Mouse (Mus musculus): ENCODE data around the gene Hdac9. TPM values are rescaled to one million over a fixed set of nuclear protein-coding genes. Genes with fewer than 3 reads are reported as not detected.

Hdac9 gene
- total RNA-seq, 1 experiment from 2014 or later: 0.88 TPM

DNA sequence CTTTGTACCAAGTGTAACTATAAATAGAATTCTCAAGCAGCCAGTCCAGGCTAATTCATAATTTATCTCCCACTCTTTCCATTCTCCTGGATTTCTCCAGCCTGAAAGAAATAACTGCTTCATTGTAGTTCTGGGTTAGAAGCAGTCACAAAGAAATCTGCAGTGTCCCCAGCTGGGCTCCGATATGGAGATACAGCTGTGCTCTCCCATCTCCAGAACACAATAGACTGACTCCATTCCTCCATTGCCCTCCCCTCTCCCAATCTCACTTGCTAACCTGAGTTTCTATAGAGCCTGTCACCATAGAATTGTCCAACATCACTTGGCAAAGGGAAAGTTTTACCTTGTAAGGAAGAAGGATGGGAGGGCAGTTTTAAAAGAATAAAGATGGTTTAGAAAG lies 218.9 kb downstream of the Hdac9 start:
- DNase-seq: no peak

DNA sequence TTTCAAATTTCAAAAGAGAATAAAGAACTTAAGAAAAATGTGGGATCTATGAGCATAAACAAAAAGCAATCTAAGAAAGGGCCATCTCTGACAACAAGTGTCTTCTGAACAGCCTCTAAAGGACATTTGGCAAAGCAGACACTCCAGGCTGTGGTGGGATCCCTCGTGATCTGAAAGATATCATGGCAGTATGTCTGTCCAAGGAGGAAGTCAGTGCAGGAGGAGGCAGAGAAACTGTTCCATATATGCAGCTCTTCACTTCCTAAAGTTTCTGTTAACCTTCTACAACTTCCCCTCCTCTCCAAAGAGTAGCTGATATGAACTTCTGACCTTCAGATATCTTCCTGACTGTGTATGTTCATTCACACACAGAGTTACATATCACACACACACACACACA lies 220.2 kb downstream of the Hdac9 start:
- no peak for DNase-seq

- DNase-seq: no peak
These were observed 228.0 kb downstream of the Hdac9 start for GRCm38 (mm10) chr12:34688941-34689340.

- DNase-seq: no peak
These were observed 233.5 kb downstream of the Hdac9 start for GRCm38 (mm10) chr12:34683375-34683774.

- no peak for DNase-seq
These were observed 234.2 kb downstream of the Hdac9 start for GRCm38 (mm10) chr12:34682657-34683056.

- no peak for DNase-seq
These were observed 236.3 kb downstream of the Hdac9 start for GRCm38 (mm10) chr12:34680576-34680975.

DNA sequence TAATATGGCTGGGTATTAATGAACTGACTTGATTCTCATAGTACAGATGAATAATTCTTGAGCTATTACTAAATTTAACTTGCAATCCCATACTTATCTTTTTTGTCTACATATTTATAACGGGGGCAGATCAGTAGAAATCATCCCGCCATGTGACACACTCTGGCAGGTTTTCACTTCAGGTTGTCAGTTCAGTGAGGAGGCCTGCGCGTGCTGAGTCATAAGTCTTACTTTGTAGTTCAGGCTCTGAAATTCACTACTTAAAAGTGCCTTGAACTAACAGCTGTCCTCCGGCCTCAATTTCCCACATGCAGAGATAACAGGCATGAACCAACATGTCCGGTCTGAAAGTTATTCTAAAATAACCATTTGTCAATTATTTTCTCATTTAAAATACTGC lies 239.8 kb downstream of the Hdac9 start:
- DNase-seq: no peak

- DNase-seq: no peak
These were observed 242.7 kb downstream of the Hdac9 start for GRCm38 (mm10) chr12:34674235-34674634.

- no peak for DNase-seq
These were observed 243.4 kb downstream of the Hdac9 start for GRCm38 (mm10) chr12:34673539-34673938.

DNA sequence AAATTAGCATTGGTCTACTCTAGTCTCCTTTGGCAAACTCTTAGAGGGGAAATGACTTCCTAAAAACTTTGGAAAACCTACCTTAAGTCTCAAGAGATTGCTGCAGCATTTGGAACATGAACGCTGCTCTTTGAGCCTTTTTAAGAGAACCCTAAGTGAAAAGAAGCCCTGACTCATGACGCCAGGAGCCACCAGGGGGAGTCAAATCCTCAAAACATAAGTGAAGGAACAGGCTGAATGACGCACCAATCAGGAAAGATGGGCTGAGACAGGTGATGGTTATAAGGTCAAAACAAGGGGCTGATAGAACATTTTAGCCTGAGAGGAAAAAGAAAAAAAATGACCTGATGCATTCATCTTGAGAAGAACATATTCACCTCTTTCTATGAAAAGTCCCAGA lies 252.1 kb downstream of the Hdac9 start:
- DNase-seq: peak; percentile 70

GRCm38 (mm10) chr12:34661378-34661777 lies 255.5 kb downstream of the Hdac9 start:
- no peak for DNase-seq

GRCm38 (mm10) chr12:34660027-34660426 lies 256.9 kb downstream of the Hdac9 start:
- no peak for DNase-seq

DNA sequence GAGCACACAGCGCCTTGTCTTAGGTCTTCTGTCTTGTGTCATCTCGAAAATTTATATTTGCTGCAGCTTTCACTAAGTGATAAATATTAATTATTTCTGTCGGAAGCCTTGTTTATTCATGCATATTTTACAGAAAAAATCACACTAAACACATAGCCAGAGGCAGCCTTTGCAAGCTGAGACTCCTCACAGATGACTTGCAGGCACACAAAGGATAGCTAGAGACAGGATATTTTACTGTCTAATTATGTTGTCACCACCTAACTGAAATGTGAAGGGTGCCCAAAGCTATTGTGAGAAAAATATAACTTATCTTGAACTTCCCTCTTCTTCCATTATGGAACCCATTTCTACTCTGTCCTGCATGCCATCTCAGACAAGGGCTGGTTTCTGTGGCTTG lies 258.3 kb downstream of the Hdac9 start:
- DNase-seq: no peak

- DNase-seq: no peak
These were observed 258.8 kb downstream of the Hdac9 start for GRCm38 (mm10) chr12:34658119-34658518.

GRCm38 (mm10) chr12:34653615-34654014 lies 263.3 kb downstream of the Hdac9 start:
- DNase-seq: no peak

GRCm38 (mm10) chr12:34648753-34649152 lies 268.1 kb downstream of the Hdac9 start:
- DNase-seq: no peak

DNA sequence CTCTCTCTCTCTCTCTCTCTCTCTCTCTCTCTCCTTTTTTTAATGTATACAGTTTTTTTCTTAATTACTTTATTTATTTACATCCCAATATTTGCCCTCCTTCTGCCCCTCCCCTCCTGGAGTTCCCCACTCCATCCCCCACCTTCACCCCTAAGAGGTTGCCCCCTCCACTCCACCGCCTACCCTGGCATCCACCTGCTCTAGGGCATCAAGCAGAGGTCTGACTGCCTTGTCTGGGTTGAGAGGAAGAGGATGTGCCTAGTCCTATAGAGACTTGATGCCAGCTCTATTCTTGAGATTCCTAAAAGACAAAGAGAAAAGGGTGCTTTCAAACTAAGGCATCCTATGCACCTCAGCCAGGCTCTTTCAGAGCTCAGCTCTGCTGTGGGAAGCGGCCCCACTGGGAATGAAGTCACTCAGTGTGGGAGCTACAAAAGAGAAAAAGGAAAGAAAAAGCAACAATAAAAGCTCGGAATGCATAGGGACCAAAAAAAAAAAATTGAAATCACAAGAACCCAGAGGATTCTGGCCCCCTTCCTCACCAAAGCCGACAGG lies 275.1 kb downstream of the Hdac9 start:
- no peak for DNase-seq

DNA sequence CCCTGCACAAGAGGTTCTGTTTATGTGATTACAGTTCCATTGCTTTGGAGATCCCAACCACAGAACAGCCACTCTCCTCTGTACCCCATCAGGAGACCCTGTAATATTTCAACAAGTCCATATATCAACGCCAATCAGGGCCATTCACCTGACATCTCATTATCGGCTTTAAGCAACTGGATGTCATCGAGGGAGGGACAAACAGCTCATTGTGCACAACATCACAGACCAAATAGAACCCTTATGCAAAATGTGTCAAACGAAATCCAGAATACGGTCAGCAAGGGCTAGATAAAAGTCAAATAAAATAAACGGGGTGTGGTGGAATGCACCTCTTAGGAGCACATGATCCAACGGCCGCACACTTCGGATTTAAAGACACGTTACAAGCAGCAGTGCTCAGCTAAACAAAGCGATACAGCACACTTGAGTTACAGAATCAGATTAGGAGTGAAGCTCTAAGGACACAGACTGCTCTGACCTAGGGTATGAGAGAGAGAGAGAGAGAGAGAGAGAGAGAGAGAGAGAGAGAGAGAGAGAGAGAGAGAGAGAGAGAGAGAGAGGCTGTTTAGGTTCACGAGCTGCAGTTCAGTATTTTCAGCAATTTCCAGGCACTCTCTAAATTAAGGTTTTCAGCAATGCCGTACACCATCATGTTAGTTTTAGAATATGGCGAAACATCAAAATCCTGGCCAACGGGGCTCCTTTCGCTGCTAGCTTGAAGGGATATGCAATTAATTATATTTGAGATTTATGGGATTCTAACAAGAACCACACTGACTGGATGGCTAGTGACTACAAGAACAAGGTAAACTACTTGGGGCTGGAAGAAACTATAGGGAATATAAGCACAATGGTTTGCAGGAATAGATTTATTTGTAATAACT lies 279.4 kb downstream of the Hdac9 start:
- no peak for DNase-seq

DNA sequence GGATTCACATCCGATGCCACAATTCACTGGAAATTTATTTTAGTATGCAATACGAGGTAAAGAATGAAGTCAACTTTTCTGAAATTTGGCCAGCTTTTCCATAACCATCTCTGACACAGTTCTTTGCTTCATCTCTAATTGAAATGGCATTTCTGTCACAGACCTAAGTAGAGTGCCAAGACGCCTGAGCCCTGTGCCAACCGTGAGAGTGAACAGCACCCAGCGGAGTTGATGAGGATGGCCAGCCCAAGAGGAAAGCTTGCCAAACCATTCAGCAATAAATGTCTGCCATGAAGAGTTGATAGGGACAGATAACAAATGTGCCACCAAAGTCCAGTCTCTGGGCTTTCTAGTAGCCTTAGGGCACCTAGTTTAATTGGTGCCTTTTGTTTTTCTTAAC lies 297.8 kb downstream of the Hdac9 start:
- DNase-seq: no peak

DNA sequence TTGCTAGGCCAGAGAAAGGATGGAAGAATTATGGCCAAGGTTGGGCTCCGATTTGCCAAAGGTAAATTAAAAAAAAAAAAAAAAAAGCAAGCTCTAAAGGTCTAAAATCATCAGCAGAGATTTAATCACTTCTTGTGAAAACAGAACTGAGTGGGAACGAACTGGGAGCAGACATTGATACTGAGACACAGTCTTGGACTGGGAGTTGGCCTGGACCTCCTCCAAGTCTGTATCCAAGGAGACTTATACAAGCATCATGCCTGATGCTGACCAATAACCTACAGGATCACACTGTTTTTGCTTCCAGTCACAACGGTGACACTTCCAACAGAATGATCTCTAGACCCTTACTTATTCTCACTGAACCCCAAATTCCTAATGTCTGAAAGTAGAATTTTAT lies 298.6 kb downstream of the Hdac9 start:
- DNase-seq: no peak

GRCm38 (mm10) chr12:34617836-34618235 lies 299.1 kb downstream of the Hdac9 start:
- DNase-seq: no peak

DNA sequence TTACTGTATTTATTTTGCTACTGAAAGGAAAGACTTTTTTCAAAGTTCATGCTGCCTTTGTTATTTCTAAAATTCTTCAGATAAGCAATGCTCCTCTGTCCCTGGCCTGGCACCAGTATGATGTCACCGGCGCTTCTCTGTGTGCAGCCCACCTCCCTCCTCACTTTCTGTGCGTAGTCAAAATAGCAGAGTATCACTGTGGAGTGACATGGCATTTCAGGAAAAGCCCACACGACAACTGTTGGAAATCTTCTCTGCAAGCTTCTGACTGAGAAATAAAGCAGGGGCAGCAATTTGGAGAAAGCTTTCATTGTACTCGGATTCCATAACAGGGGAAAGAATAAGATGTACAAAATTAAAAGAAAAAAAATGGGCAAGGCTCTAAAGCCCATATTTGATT lies 302.1 kb downstream of the Hdac9 start:
- no peak for DNase-seq

- no peak for DNase-seq
These were observed 304.4 kb downstream of the Hdac9 start for GRCm38 (mm10) chr12:34612511-34612910.

DNA sequence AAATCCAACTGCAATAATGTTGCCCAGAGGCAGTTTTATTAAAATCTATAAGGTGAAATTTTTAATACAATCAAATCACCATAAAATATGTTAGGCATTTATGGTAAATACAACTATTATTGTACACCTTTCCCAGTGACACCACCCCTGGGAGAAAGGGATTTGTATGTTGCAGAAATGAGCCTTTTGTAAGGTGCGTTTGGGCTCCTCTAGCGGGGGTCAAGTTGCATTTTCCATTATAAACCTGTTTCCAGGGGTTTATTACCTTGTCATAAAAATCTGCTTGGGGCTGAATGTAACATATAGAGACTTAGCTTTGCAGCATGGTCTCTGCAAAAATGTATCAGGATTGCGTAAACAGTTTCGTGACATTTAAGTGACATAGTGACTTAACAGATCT lies 312.4 kb downstream of the Hdac9 start:
- no peak for DNase-seq
